8 mouse cellular contexts compared by ENCODE assay signal in genomic region chr2:32487124-32487623, GRCm38 (mm10). TPM values are rescaled to one million over a fixed set of nuclear protein-coding genes. Genes with fewer than 3 reads are reported as not detected.
DNase-seq lines count a peak whose midpoint lies in the region; ATAC-seq lines count a peak whose summit lies in the region.

No protein-coding gene starts in this region.

- no peak overlapping the region for H3K4me3 ChIP-seq in hindbrain, embryonic 12.5 days

- H3K4me2 ChIP-seq in hindbrain, embryonic 12.5 days (replicated peaks), result no peak overlapping the region

- H3K36me3 ChIP-seq in hindbrain, embryonic 12.5 days, result no peaks in the 10 kb centered on the region

- H3K27ac ChIP-seq in hindbrain, embryonic 12.5 days, result no peak overlapping the region

- H3K27me3 ChIP-seq in hindbrain, embryonic 12.5 days, result no peaks in the 10 kb centered on the region

- DNase-seq in MEL-GATA-1-ER (ENCODE audit: extremely low read depth, low read depth), result peak; percentile 80
- DNase-seq in cerebellum, adult 8-10 months, result peak; percentile 92
- peak; percentile 82 to 98 for DNase-seq in frontal cortex, adult 2 months (ENCODE audit: extremely low spot score in 1 of 2, low spot score in 1 of 2)
- DNase-seq in layer of hippocampus, postnatal 14 days (ENCODE audit: low spot score in 2 of 2), result peak; percentile 94
- DNase-seq in lung, postnatal 14 days, result peak; percentile 98
- DNase-seq in retina, adult 2 months (ENCODE audit: low read depth, low spot score), result peak; percentile 85
- peak; percentile 93 for DNase-seq in thymus, postnatal 25 days

- H3K9ac ChIP-seq in hindbrain, embryonic 12.5 days, result no peak overlapping the region

- peak; percentile 61; the same call in 1 of the 2 replicates for ATAC-seq in hindbrain, embryonic 12.5 days (ENCODE audit: low FRiP score)

- no peaks in the 10 kb centered on the region for H3K4me1 ChIP-seq in hindbrain, embryonic 12.5 days

- WGBS in hindbrain, embryonic 12.5 days, result 11% methylated on average over 6 of the region's 6 CpGs

- H3K9me3 ChIP-seq in hindbrain, embryonic 12.5 days (replicated peaks), result no peaks in the 10 kb centered on the region

RNA-seq across cellular contexts. Expression of gene Slc25a25, which starts 35.9 kb away (rescaled TPM):
- 44.3 and 49.9 TPM in 2 replicates for polyA plus RNA-seq in frontal cortex, adult 2 months (2012; rRNA removed)
- polyA plus RNA-seq in hindbrain, embryonic 12.5 days (2016; fragmentation: Nextera tagmentation; extraction: Ambion mirVana), result 40.2 and 41.6 TPM in 2 replicates
- total RNA-seq in layer of hippocampus, postnatal 14 days (2021), result 10 to 100 TPM; 45.5 to 50.3 TPM

RNA-seq across cellular contexts. Expression of gene Naif1, which starts 36.9 kb away (rescaled TPM):
- polyA plus RNA-seq in frontal cortex, adult 2 months (2012; rRNA removed), result 3.1 and 3.2 TPM in 2 replicates
- polyA plus RNA-seq in hindbrain, embryonic 12.5 days (2016; fragmentation: Nextera tagmentation; extraction: Ambion mirVana), result 5.9 and 6.2 TPM in 2 replicates
- 1 to 10 TPM; 3.7 to 4.1 TPM for total RNA-seq in layer of hippocampus, postnatal 14 days (2021)

RNA-seq across cellular contexts. Expression of gene Fam102a, which starts 48.0 kb away (rescaled TPM):
- polyA plus RNA-seq in frontal cortex, adult 2 months (2012; rRNA removed), result 34.3 and 41.8 TPM in 2 replicates
- polyA plus RNA-seq in hindbrain, embryonic 12.5 days (2016; fragmentation: Nextera tagmentation; extraction: Ambion mirVana), result 12.6 and 15.5 TPM in 2 replicates
- 10 to 100 TPM; 50.2 to 52.9 TPM for total RNA-seq in layer of hippocampus, postnatal 14 days (2021)
